Mouse (Mus musculus) ES-E14 (cell line): ENCODE results near the gene Magi1. TPM values are rescaled to one million over a fixed set of nuclear protein-coding genes. Genes with fewer than 3 reads are reported as not detected.
A peak's percentile ranks its signal among the peaks of the same experiment; 100 is the strongest.

Source experiments
- DNase-seq: peaks from one replicate; pipeline ENCODE4 v3.0.0-alpha.2; 2013; ENCODE audit warnings: low read depth, low spot score
- H3K27ac ChIP-seq: 2 replicates; pipeline ENCODE4 v1.5.1; 2012; ENCODE audit warnings: low read depth, mild to moderate bottlenecking, low read length, moderate library complexity, mixed read lengths; ENCODE audit not compliant: poor library complexity, insufficient read depth, severe bottlenecking
- H3K36me3 ChIP-seq: 2 replicates; pipeline ENCODE4 v1.6.1; 2012; ENCODE audit warnings: mild to moderate bottlenecking, low read length, moderate library complexity, mixed read lengths; ENCODE audit not compliant: control insufficient read depth, poor library complexity, insufficient read depth, severe bottlenecking
- H3K4me1 ChIP-seq, 2 experiments: fragments of 150-350 bp in 1 of 2; sonication (generic) in 1 of 2; 2 replicates each; pipeline ENCODE4 v1.6.1; 2012; ENCODE audit warnings: low read length in 2 of 2, mild to moderate bottlenecking in 1 of 2, mixed read lengths in 1 of 2; ENCODE audit not compliant: control insufficient read depth in 2 of 2, insufficient read depth in 2 of 2, poor library complexity in 1 of 2
- H3K4me3 ChIP-seq, 2 experiments: fragments of 150-350 bp in 1 of 2; sonication (generic) in 1 of 2; 2 replicates each; pipeline ENCODE4 v1.5.1; 2012; ENCODE audit warnings: low read length in 2 of 2, low read depth in 1 of 2, mild to moderate bottlenecking in 1 of 2, mixed read lengths in 1 of 2; ENCODE audit not compliant: insufficient read depth in 1 of 2, poor library complexity in 1 of 2, severe bottlenecking in 1 of 2
- H3K9ac ChIP-seq: 2 replicates; pipeline ENCODE4 v1.6.1; 2012; ENCODE audit warnings: low read depth, mild to moderate bottlenecking, low read length, mixed read lengths; ENCODE audit not compliant: poor library complexity, insufficient read depth, severe bottlenecking
- H3K9me3 ChIP-seq: fragments of 150-350 bp; sonication (generic); 2 replicates; pipeline ENCODE4 v1.6.1; 2012; ENCODE audit warnings: low read depth, mild to moderate bottlenecking, low read length; ENCODE audit not compliant: control insufficient read depth, insufficient read depth
- CHD2 ChIP-seq: IDR thresholded peaks from 2 replicates; pipeline ENCODE4 v1.6.1; 2014; ENCODE audit warnings: mild to moderate bottlenecking, low read depth, low read length, inconsistent platforms
- HCFC1 ChIP-seq: IDR thresholded peaks from 2 replicates; pipeline ENCODE4 v1.6.1; 2012; ENCODE audit warnings: low read length, inconsistent platforms, borderline replicate concordance; ENCODE audit not compliant: insufficient read depth
- MAFK ChIP-seq: IDR thresholded peaks from 2 replicates; pipeline ENCODE4 v1.6.1; 2014; ENCODE audit warnings: mild to moderate bottlenecking, low read depth, low read length, inconsistent platforms; ENCODE audit not compliant: insufficient read depth
- ZC3H11A ChIP-seq: IDR thresholded peaks from 2 replicates; pipeline ENCODE4 v1.6.1; 2012; ENCODE audit warnings: low read depth, mild to moderate bottlenecking, inconsistent platforms, low read length, borderline replicate concordance
- ZNF384 ChIP-seq: IDR thresholded peaks from 2 replicates; pipeline ENCODE4 v1.6.1; 2012; ENCODE audit warnings: low read depth, low read length, inconsistent platforms
- in situ Hi-C, 2 experiments: fragments of 600-800 bp; cut with MboI; formaldehyde crosslinking; loops; one replicate each; pipeline ENCODE4 v1.15.1; 2025; ENCODE audit warnings: low sequenced_read_pairs in 2 of 2, inconsistent platforms in 1 of 2; ENCODE audit not compliant: unreplicated experiment in 2 of 2
- total RNA-seq: library from RNA; depleted of rRNA; stranded (reverse); fragments of 300-350 nt; gene quantifications from 2 replicates; pipeline ENCODE4 v1.2.3, GENCODE M21; 2012

Gene Magi1
- total RNA-seq, 1 experiment: 14.6 TPM

DNA sequence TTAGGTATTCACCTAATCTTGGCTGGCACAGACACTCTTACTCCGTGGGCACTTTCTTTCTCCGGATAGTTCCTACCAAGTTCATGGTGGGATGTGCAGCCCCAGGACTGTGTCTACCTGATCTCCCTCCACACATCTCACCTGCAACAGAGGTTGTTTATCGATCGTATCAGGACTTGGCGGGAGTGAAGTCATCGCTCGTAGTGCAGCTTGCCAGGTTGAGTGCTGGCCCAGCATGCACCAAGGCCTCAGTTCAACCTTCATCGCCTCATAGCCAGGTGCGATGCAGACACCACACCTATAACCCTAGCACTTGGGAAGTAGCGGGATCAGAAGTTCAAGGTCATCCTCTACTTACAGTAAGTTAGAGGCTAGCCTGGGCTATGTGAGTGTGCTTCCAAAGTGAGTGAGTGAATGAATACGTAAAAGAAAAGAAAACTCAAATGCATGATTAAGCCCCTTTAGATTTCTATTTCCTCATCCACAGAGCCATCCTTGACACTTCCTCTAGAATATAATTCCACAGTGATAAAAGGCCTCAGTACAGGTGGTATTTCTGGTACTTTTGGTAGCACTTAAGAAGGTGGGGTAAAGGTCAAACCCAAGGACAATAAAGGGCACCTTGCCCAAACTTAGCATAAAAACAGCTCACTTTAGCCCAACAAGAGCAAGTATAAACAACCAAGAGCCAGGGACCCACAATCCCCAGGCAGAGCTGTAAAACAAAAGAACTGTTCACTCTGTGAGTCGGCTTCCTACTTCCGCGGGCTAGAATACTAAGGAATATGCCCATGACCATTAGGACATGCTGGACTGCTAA, 103.2 kb downstream of the Magi1 start:
- no peak for TF ChIP-seq ZNF384
- TF ChIP-seq MAFK: no peak
- Histone ChIP-seq H3K36me3 (no peaks in the 10 kb centered on the region), H3K9ac (no peak overlapping the region), H3K4me1 (peaks cover 33 to 37% of the 10 kb centered on the region in 2 experiments), H3K27ac (peak overlapping the region; percentile 26; the same call in 1 of the 2 replicates), H3K4me3 (no peak overlapping the region), H3K9me3 (no peaks in the 10 kb centered on the region)
- in situ Hi-C loops: no loop called here
- peak; percentile 37 for DNase-seq

GRCm38 (mm10) chr6:94177559-94177958, 106.2 kb downstream of the Magi1 start:
- Histone ChIP-seq H3K9me3 (no peaks in the 10 kb centered on the region), H3K27ac (peak overlapping the region; percentile 12; the same call in 1 of the 2 replicates), H3K4me1 (peaks cover 23% of the 10 kb centered on the region in 2 experiments), H3K36me3 (no peaks in the 10 kb centered on the region), H3K9ac (no peak overlapping the region), H3K4me3 (no peak overlapping the region)
- in situ Hi-C loops: no loop called here
- peak; percentile 37 for DNase-seq
- no peak for TF ChIP-seq MAFK
- TF ChIP-seq ZC3H11A: no peak
- TF ChIP-seq HCFC1: no peak
- TF ChIP-seq ZNF384: no peak
- TF ChIP-seq CHD2: peak; percentile 31; the same call in 1 of the 2 replicates

DNA sequence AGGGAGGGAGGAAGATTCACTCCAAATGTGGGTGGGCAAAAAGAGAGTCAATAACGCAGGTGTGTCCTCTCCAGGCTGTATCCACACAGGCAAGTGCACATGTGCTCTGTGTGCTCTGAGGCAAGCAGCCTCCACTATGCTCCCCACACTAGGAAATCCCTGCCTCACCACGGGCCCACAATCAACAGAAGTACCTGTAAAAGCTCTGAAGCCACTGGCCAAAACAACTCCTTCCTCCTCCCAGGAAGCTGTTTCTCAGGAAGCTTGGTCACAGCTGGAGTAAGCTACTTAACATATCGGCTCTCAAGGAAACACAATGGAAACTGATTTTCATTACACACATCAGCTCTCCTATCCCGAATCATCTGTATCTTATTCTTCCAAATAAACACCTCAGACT, 107.0 kb downstream of the Magi1 start:
- Histone ChIP-seq H3K4me1 (peaks cover 21 to 23% of the 10 kb centered on the region in 2 experiments), H3K4me3 (no peak overlapping the region), H3K27ac (peak overlapping the region; percentile 52; the same call in 1 of the 2 replicates), H3K9me3 (no peaks in the 10 kb centered on the region), H3K36me3 (no peaks in the 10 kb centered on the region), H3K9ac (no peak overlapping the region)
- in situ Hi-C loops: no loop called here
- TF ChIP-seq ZNF384 (no peak), HCFC1 (no peak), ZC3H11A (no peak), MAFK (no peak), CHD2 (no peak)
- no peak for DNase-seq

DNA sequence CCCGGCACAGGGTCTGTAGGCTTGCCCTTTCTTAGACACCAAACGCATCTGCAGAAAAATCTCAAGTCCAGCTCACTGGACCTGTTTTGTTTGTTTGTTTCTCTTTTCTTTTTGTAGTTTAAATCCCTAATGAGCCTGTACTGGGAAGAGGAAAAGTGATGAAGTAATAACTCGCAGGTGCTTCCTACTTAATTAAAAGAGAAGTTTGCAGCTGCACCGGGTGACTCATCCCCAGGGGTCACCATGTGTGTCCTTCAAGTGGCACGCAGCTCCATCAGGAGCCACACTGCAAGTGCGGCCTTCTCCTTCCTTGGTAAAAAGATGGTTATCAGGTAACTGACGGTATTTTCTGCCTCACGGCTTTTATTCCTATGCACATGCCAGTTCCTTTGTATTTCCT, 112.5 kb downstream of the Magi1 start:
- H3K4me3 ChIP-seq: no peak overlapping the region
- peaks cover 12 to 13% of the 10 kb centered on the region in 2 experiments for H3K4me1 ChIP-seq
- no peak for TF ChIP-seq CHD2
- no peak for TF ChIP-seq MAFK
- no peak for TF ChIP-seq ZC3H11A
- TF ChIP-seq HCFC1: no peak
- no peak for TF ChIP-seq ZNF384
- in situ Hi-C loops: no loop called here
- H3K36me3 ChIP-seq: no peaks in the 10 kb centered on the region; the same call in 1 of the 2 replicates
- no peak overlapping the region for H3K9ac ChIP-seq
- no peak for DNase-seq
- H3K9me3 ChIP-seq: no peaks in the 10 kb centered on the region
- H3K27ac ChIP-seq: no peak overlapping the region
